Mouse (Mus musculus) neural tube, embryonic 10.5 days (tissue): Measurements from ENCODE around the gene Tex11.
"Not testable (repeated sequence)": the region's sequence is repeated elsewhere in the genome, so short reads cannot be mapped to it uniquely, and the experiment has no call there.

ENCODE experiments used
- DNase-seq: peaks from one replicate; pipeline ENCODE4 v3.0.0-alpha.2; 2017; ENCODE audit warnings: low spot score; ENCODE audit errors: extremely low spot score

Tex11 gene

DNA sequence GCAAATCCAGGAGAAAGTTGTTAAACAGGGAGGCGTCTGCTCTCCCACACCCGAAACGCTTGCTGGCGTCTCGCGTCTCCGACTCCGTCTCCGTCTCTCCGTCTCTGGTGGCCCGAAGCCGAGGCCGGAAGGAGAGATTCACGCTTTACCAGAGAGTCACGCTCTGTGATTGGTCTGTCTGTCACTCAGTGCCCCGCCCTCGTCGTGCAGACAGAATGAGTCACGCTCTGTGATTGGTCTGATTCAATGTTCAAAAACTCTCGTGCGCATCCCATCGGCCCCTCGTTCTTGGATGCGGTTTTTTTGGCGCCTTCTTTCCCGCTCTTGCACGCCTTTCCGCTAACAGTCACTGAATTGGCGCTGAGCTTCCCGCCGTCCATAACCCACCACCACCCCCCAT is at the start of gene Tex11:
TSS of gene Tex11 (minus strand) at position 127 of the 400 bp plus-strand sequence.
- DNase-seq: no peak

DNA sequence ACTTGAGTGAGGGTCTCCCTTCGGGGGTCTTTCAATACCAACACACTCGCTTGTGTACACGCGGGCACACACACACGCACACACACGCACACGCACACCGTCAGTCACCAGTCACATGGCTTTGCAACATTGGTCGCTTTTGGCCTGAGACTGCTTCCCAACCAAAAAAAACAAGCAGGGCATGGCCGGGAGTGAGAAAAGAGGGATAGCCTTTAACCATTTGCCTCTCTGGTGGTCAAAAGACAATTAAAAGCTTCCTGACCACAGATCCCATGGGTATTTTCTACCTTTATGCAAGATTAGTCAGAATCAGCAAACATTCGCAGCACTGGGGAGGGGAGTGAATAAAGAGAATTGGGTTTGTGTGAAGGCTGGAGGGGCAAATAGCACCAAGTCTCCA is 26.5 kb upstream of the Tex11 start, which contains the start of gene Slc7a3:
TSS of gene Slc7a3 (minus strand) at position 101 of the 400 bp plus-strand sequence.
- no peak for DNase-seq

DNA sequence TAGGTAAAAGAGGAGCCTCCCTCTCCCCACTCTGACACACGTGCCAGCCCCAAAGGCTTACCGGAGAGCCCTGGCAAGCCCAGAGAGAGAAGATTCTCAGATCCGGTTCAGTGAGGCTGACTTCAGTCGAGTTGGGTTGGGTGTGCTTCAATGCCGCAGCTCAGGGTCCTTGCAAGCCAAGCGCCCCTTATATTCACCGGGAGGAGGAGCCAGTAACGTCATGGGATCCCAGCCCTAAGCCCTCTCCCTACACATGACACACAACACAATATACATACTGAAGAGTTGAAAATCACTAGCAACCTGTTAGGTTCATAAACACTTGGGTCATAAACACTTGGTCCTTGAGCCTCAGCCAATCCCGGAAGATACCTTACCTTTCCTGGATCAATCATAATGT is 25.7 kb upstream of the Tex11 start:
- DNase-seq: not testable (repeated sequence)

DNA sequence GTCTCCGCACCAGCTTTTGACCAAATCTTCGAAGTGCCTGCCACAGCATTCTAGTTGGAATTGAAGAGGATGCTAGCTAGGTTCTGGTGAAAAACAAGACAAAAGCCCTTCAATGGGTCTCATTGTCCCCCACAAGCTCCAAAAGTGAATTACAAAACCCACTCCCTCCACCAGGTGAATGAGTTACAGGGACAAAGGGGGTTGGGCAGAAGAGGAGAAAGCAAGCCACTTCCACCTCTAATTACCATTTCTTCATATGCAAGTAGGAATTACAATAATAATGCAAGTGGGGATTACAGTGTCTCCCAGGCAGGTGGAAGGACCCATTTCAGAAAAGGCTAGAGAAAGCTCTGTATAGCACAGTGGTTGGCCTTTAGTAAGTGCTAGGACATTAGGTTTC is 24.7 kb upstream of the Tex11 start:
- no peak for DNase-seq

GRCm38 (mm10) chrX:101065245-101065644 is 5.8 kb upstream of the Tex11 start:
- no peak for DNase-seq

GRCm38 (mm10) chrX:101063503-101063902 is 4.0 kb upstream of the Tex11 start:
- no peak for DNase-seq

- no peak for DNase-seq
Observed at GRCm38 (mm10) chrX:100943640-100944039, 115.8 kb downstream of the Tex11 start.

DNA sequence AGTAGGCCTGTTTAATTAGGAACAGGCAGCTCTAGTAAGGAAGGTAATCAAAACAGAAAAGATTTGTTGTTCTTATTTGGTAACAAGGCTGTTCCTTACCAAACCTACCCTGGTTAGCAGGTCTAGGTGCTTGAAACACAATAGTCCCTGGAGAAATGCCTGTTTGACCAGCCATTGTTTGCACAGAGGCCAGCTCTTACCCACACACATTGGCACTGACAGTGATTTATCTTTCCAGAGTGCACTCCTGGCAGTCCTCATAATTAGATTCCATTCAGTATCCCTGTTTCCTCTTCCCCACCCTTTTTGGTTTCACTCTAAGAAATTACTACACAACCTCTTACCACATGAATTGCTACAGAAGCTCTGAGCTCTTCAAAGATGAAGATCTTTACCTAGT is 220.3 kb downstream of the Tex11 start:
- DNase-seq: no peak

- DNase-seq: no peak
Observed at GRCm38 (mm10) chrX:100832806-100833205, 226.7 kb downstream of the Tex11 start.

DNA sequence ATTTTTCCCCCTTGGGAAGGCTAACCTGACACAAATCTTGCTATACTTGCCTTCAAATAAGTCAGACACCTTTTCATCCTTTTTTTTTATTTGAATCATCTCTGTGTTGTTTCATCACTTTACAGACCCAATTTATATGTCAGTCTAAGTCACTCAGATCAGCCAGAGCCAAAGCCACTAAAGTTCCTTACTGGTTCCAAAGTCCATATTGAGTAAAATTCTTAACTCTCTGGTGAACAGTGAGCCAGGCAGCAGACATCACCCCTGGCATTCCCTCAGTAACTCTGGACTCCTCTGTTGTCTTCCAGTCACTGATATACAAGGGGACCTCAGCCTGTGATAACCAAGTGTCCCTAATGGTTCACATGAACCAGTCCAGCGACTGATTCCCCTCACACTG is 233.9 kb downstream of the Tex11 start:
- no peak for DNase-seq

DNA sequence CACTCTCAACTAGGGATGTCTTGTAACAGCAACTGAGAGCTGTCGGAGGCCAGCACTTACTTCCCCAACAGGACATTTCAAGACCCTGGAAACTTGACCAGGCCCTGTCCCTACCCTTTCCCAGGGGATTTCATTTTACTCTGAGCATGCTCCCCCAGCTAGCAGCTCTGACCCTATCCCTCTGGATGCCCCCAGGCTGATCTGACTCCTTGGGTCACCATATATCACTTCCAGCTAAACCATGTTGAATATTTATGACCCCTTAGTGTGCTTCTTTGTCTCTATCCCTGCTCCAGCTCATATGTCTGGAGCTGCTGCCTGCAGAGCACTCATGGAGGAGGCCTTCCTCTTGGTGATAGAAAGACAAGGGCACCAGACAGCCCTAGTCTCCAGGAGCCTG is 238.3 kb downstream of the Tex11 start:
- no peak for DNase-seq

GRCm38 (mm10) chrX:100818681-100819080 is 240.8 kb downstream of the Tex11 start:
- no peak for DNase-seq

DNA sequence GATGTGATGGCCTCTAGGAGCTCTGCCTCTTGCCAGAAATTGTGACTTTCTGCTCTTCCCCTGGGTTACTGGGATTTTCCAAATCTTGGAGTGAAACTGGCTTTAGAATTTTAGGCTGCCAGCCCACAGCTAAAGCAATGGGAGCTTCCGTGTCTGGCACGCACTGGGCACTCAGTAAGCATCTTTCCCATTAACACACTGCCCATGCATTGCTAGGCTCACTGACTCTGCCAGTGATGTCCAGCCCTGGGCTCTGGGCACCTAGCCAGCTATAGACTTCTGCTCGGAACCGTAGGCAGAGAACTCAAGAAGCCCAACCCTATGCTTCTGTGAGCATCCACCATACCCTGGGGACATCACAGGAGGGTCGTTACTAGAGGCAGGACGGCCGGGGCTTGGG is 243.7 kb downstream of the Tex11 start:
- DNase-seq: no peak

DNA sequence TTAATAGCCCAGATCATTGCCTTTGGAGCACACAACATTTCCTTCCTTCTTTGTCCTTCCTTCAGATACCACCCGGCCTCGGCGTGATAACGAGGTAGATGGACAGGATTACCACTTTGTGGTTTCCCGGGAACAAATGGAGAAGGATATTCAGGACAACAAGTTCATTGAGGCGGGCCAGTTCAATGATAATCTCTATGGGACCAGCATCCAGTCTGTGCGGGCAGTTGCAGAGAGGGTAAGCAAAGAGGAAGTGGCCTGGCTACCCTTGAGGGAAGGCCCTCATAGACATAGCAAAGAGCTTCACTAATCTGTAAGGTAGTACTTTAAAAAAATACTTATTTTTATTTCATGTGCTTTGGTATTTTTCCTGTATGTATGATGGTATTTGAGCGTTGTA is 245.3 kb downstream of the Tex11 start:
- DNase-seq: no peak

DNA sequence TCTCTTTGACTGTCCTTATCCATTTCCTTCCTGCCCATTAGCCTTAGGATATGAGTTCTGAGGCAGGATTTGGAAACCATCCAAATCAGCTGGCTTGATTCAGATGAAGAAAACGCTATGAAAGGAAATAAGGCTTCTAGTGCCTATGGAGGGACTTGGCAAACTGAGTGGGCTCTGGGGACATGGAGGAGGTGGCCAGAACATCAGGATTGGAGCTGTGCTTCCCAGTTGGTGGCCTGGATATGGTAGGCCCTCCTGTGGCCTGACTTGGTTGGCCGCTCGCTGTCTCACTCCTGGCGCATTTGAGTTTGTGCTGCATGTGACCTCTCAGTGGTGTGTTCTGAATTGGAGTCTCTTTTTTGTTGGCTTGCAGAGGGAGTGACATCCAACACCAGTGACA is 248.3 kb downstream of the Tex11 start:
- no peak for DNase-seq

DNA sequence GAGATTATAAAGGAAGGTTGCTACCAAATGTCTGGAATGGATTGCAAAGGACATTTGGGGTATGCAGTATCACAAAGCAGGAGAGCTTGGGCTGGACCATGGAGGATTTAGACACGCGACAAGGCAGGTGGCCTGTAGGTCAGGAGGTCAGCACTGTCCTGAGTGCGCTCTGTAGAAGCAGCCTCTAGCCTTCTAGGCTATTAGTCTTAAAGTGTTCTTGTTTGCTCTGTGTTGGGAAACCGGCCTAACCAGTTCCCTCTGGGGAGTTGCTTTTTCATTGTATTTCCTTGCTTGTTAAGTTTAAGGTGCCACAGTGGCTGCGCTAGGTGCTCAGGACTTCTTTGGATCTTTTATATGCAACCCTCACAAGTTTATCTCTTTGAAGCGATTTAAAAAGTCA is 257.4 kb downstream of the Tex11 start:
- no peak for DNase-seq

GRCm38 (mm10) chrX:100800643-100801042 is 258.8 kb downstream of the Tex11 start:
- DNase-seq: no peak

GRCm38 (mm10) chrX:100797851-100798527 is 261.5 kb downstream of the Tex11 start:
- no peak for DNase-seq

GRCm38 (mm10) chrX:100797370-100797769 is 262.1 kb downstream of the Tex11 start:
- DNase-seq: no peak

DNA sequence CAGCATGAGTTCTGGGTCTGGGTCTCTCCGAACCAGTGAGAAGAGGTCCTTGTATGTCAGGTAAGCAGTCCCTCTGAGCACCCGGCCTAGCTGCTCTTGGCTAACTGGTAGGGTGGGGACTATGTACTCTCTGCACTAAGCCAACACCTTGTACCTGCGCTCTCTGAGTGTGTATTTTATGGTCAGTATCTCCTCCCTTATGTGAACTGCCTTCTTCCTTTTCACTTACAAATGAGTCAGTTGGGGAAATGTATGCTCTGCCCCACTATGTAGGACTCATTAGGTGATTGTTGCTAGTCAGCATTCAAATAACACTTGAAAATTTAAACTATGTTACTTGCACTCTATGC is 262.8 kb downstream of the Tex11 start:
- no peak for DNase-seq

DNA sequence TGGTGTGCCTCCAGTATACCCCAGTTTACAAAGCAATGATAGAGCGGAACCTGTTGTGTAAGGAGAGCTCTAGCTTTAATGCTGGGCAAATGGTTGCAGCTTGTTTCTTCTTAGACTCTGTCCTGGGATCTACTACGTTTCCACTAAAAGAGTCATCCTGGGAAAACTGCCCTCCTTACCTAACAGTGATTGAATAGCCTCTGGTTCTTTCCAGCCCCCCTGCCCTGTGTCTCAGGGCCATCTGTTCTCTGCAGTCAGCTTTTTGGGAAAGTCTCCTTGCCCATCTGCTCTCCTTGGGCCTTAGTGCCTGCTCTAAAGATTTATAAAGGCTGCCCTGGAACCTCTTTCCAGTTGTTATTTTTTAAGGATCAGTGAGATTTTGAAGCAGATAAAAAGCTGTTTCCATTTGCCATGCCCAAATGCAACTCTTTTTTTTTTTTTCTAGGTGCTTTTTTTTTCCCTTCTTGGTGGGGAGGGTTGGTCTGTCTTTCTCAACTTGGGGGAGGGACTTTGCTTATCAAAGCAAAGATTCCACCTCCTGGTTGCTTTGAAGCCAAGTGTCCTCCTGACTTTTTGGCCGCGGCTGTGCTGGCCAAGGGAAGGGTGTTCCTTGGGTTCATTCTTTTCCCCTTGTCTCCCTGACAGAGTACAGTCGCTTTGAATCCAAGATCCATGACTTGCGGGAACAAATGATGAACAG is 263.3 kb downstream of the Tex11 start:
- no peak for DNase-seq

DNA sequence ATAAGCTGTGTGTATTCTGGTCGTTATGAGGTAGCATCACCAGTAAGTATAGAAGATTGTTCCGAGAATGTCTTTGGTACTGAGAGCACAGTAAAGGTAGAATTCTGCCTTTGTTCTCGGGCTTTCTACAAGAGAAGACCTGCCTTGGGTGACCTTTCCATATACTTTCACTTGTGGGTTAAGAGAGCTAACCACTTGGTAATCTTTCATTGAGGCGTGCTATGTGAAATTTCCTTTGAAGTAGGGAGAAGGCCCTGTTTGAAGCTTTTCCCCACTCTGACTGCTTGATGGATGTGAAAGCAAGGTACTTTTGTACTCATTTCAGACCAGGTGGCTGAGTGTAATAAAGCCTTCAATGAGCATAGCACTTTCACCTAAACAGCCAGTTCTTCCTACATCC is 270.1 kb downstream of the Tex11 start:
- DNase-seq: no peak
